Mouse (Mus musculus) embryo, embryonic 11.5 days (tissue): ENCODE data around the gene Rere.
"Not testable (repeated sequence)": the region's sequence is repeated elsewhere in the genome, so short reads cannot be mapped to it uniquely, and the experiment has no call there.

Experiments used
- DNase-seq: peaks from one replicate; pipeline ENCODE4 v3.0.0-alpha.2; 2012; ENCODE audit warnings: low read depth, low spot score

The Rere gene

DNA sequence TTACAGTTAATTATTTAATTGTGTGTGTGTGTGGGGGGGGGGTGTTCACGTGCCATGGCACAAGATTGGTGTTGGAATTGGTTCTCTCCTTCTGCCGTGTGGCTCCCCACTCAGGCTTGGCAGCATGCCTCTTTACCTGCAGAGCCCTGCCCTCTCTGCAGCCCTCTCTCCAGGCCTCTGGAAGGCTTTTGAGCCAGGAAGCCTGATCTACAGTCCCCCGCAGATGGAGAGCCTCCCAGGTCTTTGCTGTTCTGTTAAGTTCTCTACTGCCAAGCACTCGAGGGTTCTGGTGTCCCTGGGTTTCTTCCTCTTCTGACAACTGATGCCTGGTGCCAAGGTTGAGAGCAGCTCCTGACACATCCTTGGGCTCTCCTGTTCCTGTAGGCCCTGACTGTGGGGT, 27.0 kb upstream of the Rere start:
- no peak for DNase-seq

- DNase-seq, result no peak
Measured at GRCm38 (mm10) chr4:150255181-150255580, 26.3 kb upstream of the Rere start.

GRCm38 (mm10) chr4:150257252-150258204, 23.9 kb upstream of the Rere start:
- no peak for DNase-seq

- DNase-seq, result no peak
Measured at GRCm38 (mm10) chr4:150258388-150258787, 23.1 kb upstream of the Rere start.

- DNase-seq, result no peak
Measured at GRCm38 (mm10) chr4:150259577-150259976, 21.9 kb upstream of the Rere start.

DNA sequence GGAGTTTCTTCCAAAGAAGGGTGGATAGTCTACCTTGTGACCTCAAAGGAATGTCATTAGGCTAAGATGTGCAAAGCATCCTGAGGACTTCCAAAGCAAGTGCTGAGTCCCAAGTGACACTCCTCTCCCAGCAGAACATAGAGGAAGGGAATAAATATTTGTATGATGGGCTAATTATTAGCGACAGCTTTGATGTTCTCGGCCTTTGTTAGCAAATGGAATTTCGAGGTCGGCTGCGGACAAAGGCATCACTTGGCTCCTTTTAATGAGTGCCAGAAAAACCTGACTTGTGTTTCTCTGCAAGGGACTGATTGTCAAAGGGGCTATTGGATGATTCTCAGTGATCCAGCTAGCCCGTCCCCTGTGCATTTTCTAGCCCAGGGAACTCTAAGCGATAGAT, 21.3 kb upstream of the Rere start:
- DNase-seq, result no peak

DNA sequence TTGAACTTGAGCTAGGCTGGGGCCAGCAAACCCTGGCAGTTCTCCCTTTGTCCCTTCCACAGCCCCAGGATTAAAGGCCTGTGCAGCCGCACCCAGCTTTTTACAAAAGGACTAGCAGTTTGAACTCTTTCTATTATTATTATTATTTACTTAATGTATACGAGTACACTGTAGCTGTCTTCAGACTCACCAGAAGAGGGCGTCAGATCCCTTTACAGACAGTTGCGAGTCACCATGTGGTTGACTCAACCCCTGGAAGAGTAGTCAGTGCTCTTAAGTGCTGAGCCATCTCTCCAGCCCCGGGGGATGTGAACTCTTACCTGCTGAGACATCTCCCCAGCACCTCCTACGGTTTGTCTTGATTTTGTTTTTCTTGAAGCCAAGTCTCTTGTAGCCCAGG, 20.7 kb upstream of the Rere start:
- no peak for DNase-seq

DNA sequence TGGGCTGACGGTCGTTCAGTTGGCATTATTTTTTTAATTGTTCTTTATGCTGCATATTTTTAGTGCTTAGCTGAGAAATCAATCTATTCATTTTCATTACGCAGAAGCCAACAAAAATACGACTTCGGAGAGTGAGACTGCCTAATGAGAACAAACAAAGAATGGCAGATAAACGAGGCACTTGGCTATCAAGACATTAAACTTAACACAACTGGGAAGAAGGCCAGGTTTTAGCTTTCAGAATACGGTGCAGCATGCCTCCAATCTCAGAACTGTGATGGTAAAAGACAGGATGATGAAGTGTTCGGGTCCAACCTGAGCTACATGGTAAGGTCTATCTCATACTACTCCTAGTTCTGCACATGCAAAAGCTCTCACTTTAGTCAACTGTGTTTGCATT, 19.1 kb upstream of the Rere start:
- no peak for DNase-seq

- no peak for DNase-seq
Measured at GRCm38 (mm10) chr4:150264903-150265302, 16.5 kb upstream of the Rere start.

DNA sequence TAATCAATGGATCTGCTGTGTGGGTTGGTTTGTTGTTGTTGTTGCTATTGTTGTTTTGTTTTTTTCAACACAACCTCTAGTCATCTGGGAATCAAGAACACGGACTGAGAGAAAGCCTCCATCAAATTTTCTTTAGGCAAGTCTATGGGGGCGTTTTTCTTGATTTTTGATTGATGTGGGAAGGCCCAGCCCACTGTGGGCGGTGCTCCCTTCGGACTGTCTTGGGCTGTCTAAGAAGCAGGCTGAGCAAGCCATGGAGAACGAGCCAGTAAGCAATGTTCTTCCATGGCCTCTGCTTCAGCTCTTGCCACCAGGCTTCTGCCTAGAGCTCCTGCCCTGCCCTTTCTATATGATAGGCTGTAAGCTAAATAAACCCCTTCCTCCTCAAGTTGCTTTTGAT, 16.0 kb upstream of the Rere start:
- DNase-seq, result no peak

GRCm38 (mm10) chr4:150266655-150267223, 14.7 kb upstream of the Rere start:
- no peak for DNase-seq

- no peak for DNase-seq
Measured at GRCm38 (mm10) chr4:150268674-150269653, 12.5 kb upstream of the Rere start.

DNA sequence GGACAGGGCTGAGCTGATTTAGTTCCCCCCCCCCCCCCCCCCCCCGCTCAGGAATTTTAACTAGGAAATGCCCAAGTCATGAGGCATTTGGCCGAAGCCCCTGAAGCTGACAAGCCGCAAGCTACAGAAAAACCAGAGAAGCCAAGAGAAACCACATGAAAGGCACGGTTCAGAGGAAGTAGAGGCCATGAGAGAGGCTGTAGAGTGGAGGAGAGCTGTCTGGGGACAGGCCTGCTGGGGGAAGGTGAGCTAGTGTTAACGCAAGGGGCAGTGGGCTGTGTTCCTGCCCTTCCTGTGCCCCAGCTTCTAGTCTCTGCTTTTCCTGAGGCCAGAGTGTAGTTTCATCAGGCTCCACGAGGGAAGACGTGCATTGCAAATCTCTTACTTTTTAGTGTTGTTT, 11.8 kb upstream of the Rere start:
- no peak for DNase-seq

- DNase-seq, result not testable (repeated sequence)
Measured at GRCm38 (mm10) chr4:150270718-150271117, 10.7 kb upstream of the Rere start.

DNA sequence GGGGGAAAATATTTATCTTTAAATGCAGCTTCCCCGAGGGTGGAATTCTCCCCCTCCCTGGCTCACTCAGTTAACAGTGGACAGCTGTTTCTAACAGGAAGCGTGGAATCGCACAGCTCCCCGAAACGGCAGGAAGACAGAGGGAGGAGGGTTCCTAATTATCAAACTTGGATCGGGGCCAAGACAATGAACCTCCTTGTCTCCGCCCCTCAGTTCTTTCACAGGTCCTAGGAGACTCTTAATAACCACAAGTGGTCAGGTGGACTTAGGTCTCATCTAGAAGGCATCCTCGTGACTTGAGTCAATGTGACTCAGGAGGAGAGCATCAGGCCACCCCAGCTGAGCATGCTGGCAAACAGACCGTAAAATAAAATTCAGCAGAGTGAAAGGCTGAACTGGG, 8.7 kb upstream of the Rere start:
- DNase-seq, result no peak

DNA sequence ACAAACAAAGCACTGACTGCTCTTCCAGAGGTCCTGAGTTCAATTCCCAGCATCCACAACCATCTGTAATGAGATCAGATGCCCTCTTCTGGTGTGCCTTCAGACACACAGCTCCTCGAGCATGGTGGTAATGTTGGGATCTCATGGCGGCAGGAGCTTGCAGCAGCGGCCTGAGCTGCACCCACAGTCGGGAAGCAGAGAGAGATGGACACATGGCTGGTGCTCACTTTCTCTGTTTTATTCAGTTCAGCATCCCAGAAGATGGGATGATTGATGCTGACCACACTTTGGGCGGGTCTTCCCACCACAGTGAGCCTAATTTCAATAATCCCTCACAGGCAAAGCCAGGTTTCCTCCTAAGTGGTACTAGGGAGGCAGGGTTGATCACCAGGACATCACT, 5.9 kb upstream of the Rere start:
- DNase-seq, result no peak

GRCm38 (mm10) chr4:150279336-150279735, 2.1 kb upstream of the Rere start:
- DNase-seq, result not testable (repeated sequence)

DNA sequence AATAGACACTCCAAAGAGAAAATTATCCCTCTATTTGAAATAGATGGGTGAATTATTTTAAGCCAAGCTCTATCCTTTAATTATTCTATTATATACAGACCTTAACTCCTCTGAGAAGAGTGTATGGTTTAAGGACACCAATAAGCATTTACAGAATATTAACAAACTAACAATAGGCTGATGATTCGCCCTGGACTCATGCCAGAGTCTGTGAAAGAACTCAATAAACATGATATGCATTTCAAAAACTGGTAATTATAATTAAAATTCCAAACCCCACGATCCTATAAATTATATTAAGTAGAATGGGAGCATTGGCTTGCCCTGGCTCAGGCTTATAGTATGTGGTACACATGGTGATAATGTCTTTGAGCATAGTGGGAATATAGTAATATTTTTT, 1.4 kb upstream of the Rere start:
- DNase-seq, result no peak

GRCm38 (mm10) chr4:150280459-150280858, 987 bp upstream of the Rere start:
- DNase-seq, result no peak

DNA sequence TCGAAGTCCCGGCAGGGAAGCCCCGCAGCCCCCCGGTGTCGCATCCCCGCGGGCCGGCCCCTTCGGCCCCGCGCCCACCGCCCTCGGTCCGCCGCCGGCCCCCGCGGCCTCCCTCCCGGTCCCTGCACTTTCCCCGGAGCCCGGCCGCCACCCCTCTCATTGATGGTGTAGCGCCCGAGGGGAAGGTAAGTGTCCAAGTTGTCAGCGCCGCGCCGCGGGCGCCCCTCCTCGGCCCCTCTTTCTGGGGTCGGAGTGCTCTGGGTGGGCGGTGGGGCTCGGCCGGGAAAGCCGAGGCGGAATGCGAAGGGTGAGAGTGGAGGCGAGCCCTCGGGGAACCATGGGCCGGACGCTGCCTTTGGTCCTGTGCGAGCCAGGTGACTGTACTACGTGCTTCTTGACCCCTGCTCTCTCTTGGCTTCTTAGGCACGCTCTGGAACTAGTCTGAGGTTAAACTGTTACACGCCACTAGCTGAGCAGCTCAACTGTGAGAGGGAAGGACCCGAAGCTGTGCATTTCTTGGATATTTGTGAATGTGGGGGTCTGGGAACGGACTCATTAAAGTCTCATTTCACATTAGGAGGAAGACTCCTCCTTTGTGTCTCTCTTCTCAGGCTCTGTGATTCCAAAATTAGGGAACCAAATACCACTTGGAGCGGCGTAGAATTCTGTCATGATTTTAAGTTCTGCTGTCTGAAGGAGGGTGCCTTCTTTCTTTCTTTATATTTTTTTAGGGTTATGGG, 615 bp downstream of the Rere start:
- no peak for DNase-seq

GRCm38 (mm10) chr4:150282631-150283334, 1.3 kb downstream of the Rere start:
- DNase-seq, result no peak
